Mouse (Mus musculus) kidney, embryonic 14.5 days (tissue): Measurements from ENCODE around the gene Tnfsf4. TPM values are rescaled to one million over a fixed set of nuclear protein-coding genes. Genes with fewer than 3 reads are reported as not detected.

ENCODE experiments used
- ATAC-seq: fragments of 200-750 bp; cut with Nextera tagmentation; 2 replicates; pipeline ENCODE4 v1.8.0; 2017; ENCODE audit warnings: moderate number of reproducible peaks, mild to moderate bottlenecking, moderate TSS enrichment, moderate library complexity; ENCODE audit not compliant: low FRiP score, low TSS enrichment
- H3K27ac ChIP-seq: fragments of 300-500 bp; sonication (generic); 2 replicates; pipeline ENCODE4 v1.5.1; 2014; ENCODE audit warnings: low read depth, mild to moderate bottlenecking, low read length, moderate library complexity, mixed read lengths
- H3K27me3 ChIP-seq: fragments of 300-500 bp; sonication (generic); 2 replicates; pipeline ENCODE4 v1.6.1; 2014; ENCODE audit warnings: mild to moderate bottlenecking, low read length; ENCODE audit not compliant: control insufficient read depth, insufficient read depth
- H3K36me3 ChIP-seq: fragments of 300-500 bp; sonication (generic); 2 replicates; pipeline ENCODE4 v1.6.1; 2014; ENCODE audit warnings: low read length, mixed read lengths; ENCODE audit not compliant: control insufficient read depth, insufficient read depth
- H3K4me1 ChIP-seq: fragments of 300-500 bp; sonication (generic); 2 replicates; pipeline ENCODE4 v1.6.1; 2014; ENCODE audit warnings: low read length, mixed read lengths; ENCODE audit not compliant: control insufficient read depth, insufficient read depth
- H3K4me2 ChIP-seq: fragments of 300-500 bp; sonication (generic); replicated peaks from 2 replicates; pipeline ENCODE4 v1.6.1; 2014; ENCODE audit warnings: low read depth, mild to moderate bottlenecking, low read length
- H3K4me3 ChIP-seq: fragments of 300-500 bp; sonication (generic); 2 replicates; pipeline ENCODE4 v1.5.1; 2014; ENCODE audit warnings: mild to moderate bottlenecking, low read length
- H3K9ac ChIP-seq: fragments of 300-500 bp; sonication (generic); 2 replicates; pipeline ENCODE4 v1.6.1; 2014; ENCODE audit warnings: low read depth, mild to moderate bottlenecking, low read length, moderate library complexity
- H3K9me3 ChIP-seq: fragments of 300-500 bp; sonication (generic); 2 replicates; pipeline ENCODE4 v1.6.1; 2016; ENCODE audit warnings: low read length; ENCODE audit not compliant: control insufficient read depth
- WGBS: fragments of 180-500 bp; shearing (Covaris S2); extraction: QIAGEN DNeasy Blood & Tissue Kit; methylation state at CpG from one replicate; pipeline ENCODE4 v1.1.7; 2014; 5-methylcytosine and 5-hydroxymethylcytosine counted together
- polyA plus RNA-seq: library from polyadenylated mRNA; unstranded; fragments of >200 nt; fragmentation: Nextera tagmentation; extraction: Ambion mirVana; gene quantifications from 2 replicates; pipeline ENCODE4 v1.2.1, GENCODE M21; 2014

The Tnfsf4 gene
- 0.26 TPM in 1 of 2 replicates, not detected in the other for polyA plus RNA-seq

DNA sequence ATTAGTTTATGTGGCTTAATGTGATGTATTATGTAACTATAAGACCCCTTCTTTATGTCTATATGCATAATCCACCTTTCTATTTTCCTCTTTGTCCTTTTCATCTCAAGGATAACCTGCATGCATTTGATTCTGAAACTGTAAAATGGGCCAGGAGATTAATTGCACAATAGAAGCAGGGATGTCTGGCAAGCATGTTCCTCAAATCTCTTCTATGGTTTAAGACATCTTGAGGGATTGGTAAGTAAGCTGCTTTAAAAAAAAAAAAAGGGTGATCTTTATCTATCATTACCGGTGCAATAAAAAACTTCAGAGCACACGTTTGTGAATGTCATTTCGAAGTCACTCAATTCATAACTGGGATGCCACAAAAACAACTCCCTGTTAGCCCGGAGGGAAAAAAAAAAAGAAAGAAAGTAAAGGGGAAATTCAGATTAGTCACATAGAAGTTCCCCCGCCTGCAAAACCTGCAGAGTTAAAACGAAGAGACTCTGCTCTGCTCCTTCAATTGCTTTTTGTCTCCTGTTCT, at the start of gene Tnfsf4:
Tnfsf4 (plus strand) TSS at position 479 of the 529 bp plus-strand sequence.
- 62% methylated on average over 6 of the region's 6 CpGs for WGBS
- H3K27ac ChIP-seq = no peak within 1 kb of the TSS
- H3K4me2 ChIP-seq = no peak within 1 kb of the TSS
- no peaks in the 10 kb centered on the region for H3K27me3 ChIP-seq
- H3K9me3 ChIP-seq = no peaks in the 10 kb centered on the region
- no peaks in the 10 kb centered on the region for H3K36me3 ChIP-seq
- H3K4me1 ChIP-seq = no peaks in the 10 kb centered on the region
- H3K4me3 ChIP-seq = no peak within 1 kb of the TSS
- no peak for ATAC-seq
- H3K9ac ChIP-seq = no peak within 1 kb of the TSS

DNA sequence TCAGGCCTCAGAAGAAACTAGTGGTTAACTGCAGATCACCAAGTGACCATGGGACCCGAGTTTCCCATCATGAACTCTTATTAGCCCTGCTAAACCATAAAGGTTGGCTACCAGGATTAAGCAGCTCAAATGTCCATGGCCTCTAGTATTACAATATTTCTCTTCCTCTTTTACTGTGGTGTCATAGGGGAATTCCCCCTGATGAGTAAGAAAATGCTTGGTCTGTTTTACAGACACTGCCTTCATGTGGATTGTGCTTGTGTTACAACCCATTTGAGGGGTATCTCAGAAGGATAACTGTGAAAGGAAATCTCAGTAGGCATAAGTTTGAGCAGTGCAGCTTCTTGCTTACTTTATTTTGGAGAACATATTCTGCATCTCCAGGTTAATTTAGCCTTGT, 44.2 kb upstream of the Tnfsf4 start:
- Histone ChIP-seq H3K9me3 (no peaks in the 10 kb centered on the region; the same call in 1 of the 2 replicates), H3K4me3 (no peak overlapping the region), H3K27ac (no peak overlapping the region), H3K9ac (no peak overlapping the region), H3K4me1 (no peaks in the 10 kb centered on the region), H3K36me3 (no peaks in the 10 kb centered on the region), H3K27me3 (no peaks in the 10 kb centered on the region), H3K4me2 (no peak overlapping the region)
- no peak for ATAC-seq
- 71% methylated on average over 1 of the region's 1 CpGs for WGBS

DNA sequence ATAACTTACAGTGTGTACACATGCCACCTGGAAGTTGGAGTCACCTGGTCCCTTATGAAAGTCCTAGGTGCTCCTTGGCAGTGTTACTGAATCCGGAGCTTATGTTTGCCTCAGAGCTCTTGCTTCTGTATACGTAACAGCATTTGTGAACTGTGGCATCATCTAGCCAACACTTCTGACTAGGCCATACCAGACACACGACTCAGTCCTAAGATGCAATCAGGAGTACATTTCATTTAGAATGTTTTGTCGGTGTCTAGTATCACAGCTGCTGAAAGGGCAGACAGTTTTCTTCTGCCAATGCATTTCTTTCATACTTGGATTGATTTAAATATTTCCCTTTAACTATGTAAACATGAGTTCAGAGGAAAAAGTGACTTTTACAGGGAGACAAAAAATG, 30.2 kb upstream of the Tnfsf4 start:
- H3K4me1 ChIP-seq = no peaks in the 10 kb centered on the region
- no peak overlapping the region for H3K9ac ChIP-seq
- H3K27me3 ChIP-seq = no peaks in the 10 kb centered on the region
- WGBS = 81% methylated on average over 4 of the region's 4 CpGs
- H3K36me3 ChIP-seq = no peaks in the 10 kb centered on the region
- no peak for ATAC-seq
- no peak overlapping the region for H3K4me3 ChIP-seq
- no peak overlapping the region for H3K27ac ChIP-seq
- no peaks in the 10 kb centered on the region for H3K9me3 ChIP-seq
- H3K4me2 ChIP-seq = no peak overlapping the region

DNA sequence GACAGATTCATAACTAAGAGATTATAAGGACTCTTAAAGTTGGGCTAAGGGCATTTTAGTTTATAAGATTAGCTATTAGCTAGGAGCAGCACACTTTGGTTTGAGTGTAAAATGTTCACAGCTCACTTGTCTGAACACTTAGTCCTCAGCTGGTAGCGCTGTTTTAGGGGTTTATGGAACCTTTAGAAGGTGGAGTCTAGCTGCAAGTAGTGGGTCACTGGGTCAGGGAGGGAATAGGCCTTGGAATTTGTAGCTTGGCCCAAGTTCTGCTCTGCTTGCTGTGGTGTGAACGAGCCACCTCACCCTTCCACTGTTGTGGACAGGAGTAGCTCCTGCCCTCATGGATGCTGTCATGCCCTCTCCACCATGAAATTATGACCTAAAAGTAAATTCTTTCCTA, 23.3 kb upstream of the Tnfsf4 start:
- Histone ChIP-seq H3K36me3 (no peaks in the 10 kb centered on the region), H3K9me3 (no peaks in the 10 kb centered on the region), H3K27ac (no peak overlapping the region), H3K4me3 (no peak overlapping the region), H3K4me1 (no peaks in the 10 kb centered on the region), H3K9ac (no peak overlapping the region), H3K27me3 (no peaks in the 10 kb centered on the region), H3K4me2 (no peak overlapping the region)
- 79% methylated on average over 2 of the region's 2 CpGs for WGBS
- ATAC-seq = no peak

DNA sequence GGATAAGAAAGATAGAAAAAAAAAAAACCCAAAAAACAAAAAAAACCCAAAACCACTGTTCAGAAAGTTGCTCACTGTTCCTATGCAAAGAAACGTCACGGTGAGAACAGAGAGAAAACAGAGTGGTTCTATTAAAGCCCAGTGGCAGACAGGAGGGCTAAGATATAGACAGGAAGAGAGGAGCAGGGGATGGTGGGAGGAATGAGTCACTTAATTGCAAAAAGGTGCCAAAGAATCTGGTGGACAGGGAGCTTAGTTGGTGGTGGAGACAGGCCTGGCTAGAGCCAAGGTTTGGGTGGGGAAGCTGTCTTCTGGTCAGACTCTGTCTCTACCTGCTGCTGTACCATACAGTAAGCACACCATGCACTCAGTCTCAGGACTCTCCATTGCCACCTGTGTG, 19.3 kb upstream of the Tnfsf4 start:
- no peak overlapping the region for H3K27ac ChIP-seq
- 90% methylated on average over 2 of the region's 2 CpGs for WGBS
- ATAC-seq = no peak
- no peak overlapping the region for H3K9ac ChIP-seq
- no peaks in the 10 kb centered on the region for H3K27me3 ChIP-seq
- H3K4me3 ChIP-seq = no peak overlapping the region
- H3K9me3 ChIP-seq = no peaks in the 10 kb centered on the region
- no peaks in the 10 kb centered on the region for H3K4me1 ChIP-seq
- no peaks in the 10 kb centered on the region for H3K36me3 ChIP-seq
- H3K4me2 ChIP-seq = no peak overlapping the region

DNA sequence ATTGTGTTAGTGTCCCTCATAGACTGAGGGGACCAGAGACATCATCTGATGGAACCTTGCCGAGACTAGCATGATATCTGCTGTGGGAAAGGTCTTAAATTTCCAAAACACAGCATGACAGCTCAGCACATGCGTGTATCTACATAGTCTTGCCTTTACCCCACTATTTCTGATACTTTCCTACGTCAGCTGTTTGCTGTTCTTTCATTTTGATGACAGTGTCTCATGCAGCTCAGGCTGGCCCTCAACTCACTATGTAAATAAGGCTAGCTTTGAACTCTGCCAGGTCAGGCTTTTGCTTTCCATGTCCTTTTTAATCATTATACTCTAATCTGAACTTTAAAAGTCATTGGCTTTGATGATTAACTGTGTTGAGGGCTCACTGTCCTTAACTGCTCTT, 16.6 kb upstream of the Tnfsf4 start:
- no peak overlapping the region for H3K4me2 ChIP-seq
- no peaks in the 10 kb centered on the region for H3K4me1 ChIP-seq
- WGBS = 73% methylated on average over 3 of the region's 3 CpGs
- H3K36me3 ChIP-seq = no peaks in the 10 kb centered on the region
- no peaks in the 10 kb centered on the region for H3K27me3 ChIP-seq
- no peak overlapping the region for H3K4me3 ChIP-seq
- H3K9me3 ChIP-seq = no peaks in the 10 kb centered on the region
- no peak for ATAC-seq
- H3K27ac ChIP-seq = no peak overlapping the region
- no peak overlapping the region for H3K9ac ChIP-seq

DNA sequence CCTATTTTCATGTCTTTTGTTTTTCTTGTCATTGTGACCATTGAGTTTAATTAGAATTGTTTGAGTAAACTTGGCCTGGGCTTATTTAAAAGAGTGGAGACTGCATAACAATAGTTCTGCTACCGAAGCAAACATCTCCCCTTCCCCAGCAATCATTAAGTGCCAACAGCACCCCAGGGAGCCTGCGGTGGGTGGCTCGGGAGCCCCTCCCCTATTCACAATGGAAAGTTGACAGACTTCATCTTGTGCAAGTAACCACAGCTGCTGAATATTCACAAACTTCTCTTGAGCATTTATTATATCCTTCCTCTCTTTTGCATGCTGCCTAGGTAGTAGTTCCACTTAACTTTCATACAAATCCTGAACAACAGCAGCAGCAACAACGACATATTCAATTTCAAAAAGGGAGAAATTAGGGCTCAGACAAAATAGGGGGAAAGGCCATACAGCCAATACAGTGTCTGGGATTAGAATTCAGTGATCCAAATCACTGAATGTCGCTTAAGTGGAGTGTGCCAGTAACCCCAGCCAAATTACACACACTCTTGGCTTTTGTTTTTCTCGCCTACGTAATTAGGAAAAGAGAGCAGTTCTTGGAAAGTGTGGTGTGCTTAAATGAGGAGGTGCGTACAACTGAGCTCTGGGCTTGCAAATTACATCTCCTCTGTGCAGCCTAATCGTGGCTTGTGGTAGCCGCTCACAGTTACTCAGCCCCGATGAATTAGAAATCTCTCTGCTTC, 15.4 kb upstream of the Tnfsf4 start:
- Histone ChIP-seq H3K9ac (no peak overlapping the region), H3K27me3 (no peaks in the 10 kb centered on the region), H3K4me3 (no peak overlapping the region), H3K4me2 (0 out of 2 replicates have a peak overlapping the region, but pooled peaks have one; percentile 8), H3K36me3 (no peaks in the 10 kb centered on the region), H3K9me3 (no peaks in the 10 kb centered on the region), H3K4me1 (no peaks in the 10 kb centered on the region), H3K27ac (no peak overlapping the region)
- no peak for ATAC-seq
- WGBS = 20% methylated on average over 11 of the region's 11 CpGs

DNA sequence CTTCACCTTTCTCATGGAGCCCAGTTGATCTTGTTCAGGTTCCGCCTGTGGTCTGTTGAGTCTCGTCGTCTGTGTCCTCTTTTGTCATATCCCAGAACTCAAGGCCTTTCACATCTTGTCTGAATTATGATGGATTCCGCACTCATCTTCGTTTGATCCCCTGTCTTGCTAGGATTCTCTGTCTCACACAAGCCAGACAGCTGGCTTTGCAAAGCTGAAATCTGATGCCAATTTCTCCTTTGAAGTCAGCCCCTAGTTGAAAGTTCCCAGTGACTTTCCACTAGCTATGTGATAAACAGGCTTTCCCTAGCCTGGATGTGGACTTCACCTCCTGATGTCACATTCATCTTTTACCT, 14.8 kb upstream of the Tnfsf4 start:
- Histone ChIP-seq H3K27ac (no peak overlapping the region), H3K36me3 (no peaks in the 10 kb centered on the region), H3K9me3 (no peaks in the 10 kb centered on the region), H3K4me3 (no peak overlapping the region), H3K27me3 (no peaks in the 10 kb centered on the region), H3K9ac (no peak overlapping the region), H3K4me1 (no peaks in the 10 kb centered on the region), H3K4me2 (0 out of 2 replicates have a peak overlapping the region, but pooled peaks have one; percentile 8)
- no peak for ATAC-seq
- 28% methylated on average over 5 of the region's 5 CpGs for WGBS

DNA sequence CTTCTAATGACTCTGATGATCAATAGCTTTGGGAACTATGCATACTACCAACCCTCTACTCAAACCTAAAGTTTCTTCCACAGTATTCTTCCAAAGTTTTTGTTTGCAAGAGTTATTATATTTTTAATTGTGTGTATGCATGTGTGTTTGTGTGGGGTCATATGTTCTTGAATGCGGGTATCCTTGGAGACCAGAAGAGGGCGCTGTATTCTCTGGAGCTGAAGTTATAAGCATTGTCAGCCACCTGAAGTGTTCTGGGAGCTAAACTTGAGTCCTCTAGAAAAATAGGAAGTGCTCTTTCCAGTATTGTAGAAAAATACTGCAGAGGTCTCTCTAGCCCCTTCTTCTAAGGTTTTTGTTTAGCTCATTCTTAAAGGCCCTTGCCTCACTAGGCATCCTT, 5.1 kb upstream of the Tnfsf4 start:
- no peak for ATAC-seq
- H3K9me3 ChIP-seq = no peaks in the 10 kb centered on the region
- no peak overlapping the region for H3K4me2 ChIP-seq
- H3K36me3 ChIP-seq = no peaks in the 10 kb centered on the region
- WGBS = 64% methylated on average over 2 of the region's 2 CpGs
- no peaks in the 10 kb centered on the region for H3K4me1 ChIP-seq
- H3K9ac ChIP-seq = no peak overlapping the region
- H3K27ac ChIP-seq = no peak overlapping the region
- H3K27me3 ChIP-seq = no peaks in the 10 kb centered on the region
- no peak overlapping the region for H3K4me3 ChIP-seq
